Mouse (Mus musculus): Measurements from ENCODE around the gene Sfxn2. TPM values are rescaled to one million over a fixed set of nuclear protein-coding genes. Genes with fewer than 3 reads are reported as not detected.

Gene Sfxn2
- total and polyA plus RNA-seq, 2 experiments from 2014 or later: 6.0 to 9.8 TPM

DNA sequence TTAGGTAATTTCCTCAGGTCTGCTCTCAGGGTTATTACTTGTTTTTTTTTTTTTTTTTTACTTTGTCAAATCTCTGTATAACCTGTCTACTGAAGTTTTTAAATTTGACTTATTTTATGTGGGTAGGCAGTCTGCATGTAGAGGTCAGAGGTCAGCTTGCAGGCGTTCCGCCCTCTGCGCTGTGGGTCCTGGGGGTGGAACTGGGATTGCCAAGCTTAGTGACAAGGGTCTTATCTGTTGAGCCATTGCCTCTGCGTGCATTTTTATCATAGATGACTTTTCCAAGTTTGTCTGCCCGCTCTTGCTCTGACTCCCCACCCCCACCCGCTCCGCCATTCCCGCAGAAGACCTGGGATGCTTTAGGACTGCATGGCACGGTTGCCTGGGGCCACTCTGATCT, 62.6 kb downstream of the Sfxn2 start:
- no peak for TF ChIP-seq CTCF (IDR thresholded peaks at IDR 0.05)
- no peak for ATAC-seq (ENCODE audit: low FRiP score)
- no peaks in the 10 kb centered on the region for H3K9me3 ChIP-seq (ENCODE audit: low read length)

DNA sequence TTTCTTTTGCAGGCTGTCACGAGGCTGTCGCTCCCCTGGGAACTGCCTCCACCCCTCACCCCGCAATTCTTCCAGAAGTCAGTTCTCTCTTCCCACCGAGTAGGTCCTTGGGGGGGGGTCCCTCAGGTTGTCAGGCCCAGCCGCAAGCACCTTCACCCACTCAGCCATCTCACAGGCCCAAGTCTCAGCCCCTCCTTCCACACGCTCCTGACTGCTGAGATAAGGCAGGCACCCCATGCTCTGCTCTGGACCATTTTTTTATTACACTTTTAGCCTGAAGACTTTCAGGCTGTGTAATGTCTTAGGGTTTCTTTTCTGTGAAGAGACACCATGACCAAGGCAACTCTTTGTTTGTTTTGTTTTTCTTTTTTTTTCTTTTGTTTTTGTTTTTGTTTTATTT, 64.4 kb downstream of the Sfxn2 start:
- Histone ChIP-seq H3K4me2 (ENCODE audit: low read depth, low read length, poor library complexity, severe bottlenecking) (no peak overlapping the region), H3K27me3 (ENCODE audit: insufficient read depth, low read length) (no peaks in the 10 kb centered on the region), H3K9me3 (ENCODE audit: low read length) (no peaks in the 10 kb centered on the region), H3K4me3 (ENCODE audit: low read depth, low read length) (no peak overlapping the region), H3K27ac (ENCODE audit: low read depth, low read length) (no peak overlapping the region), H3K36me3 (ENCODE audit: insufficient read depth, low read length) (peaks cover 4% of the 10 kb centered on the region; the same call in 1 of the 2 replicates), H3K9ac (replicated peaks; ENCODE audit: low read length, poor library complexity, severe bottlenecking) (no peak overlapping the region), H3K4me1 (ENCODE audit: insufficient read depth, low read length) (peaks cover 3% of the 10 kb centered on the region; the same call in 1 of the 2 replicates)
- no peak for DNase-seq (ENCODE audit: low spot score)
- no peak for ATAC-seq (ENCODE audit: low FRiP score)
- TF ChIP-seq CTCF (IDR thresholded peaks at IDR 0.05): no peak
- WGBS: 61% methylated on average over 6 of the region's 6 CpGs

More for the DNA sequence above, 62.6 kb downstream of the Sfxn2 start:
- WGBS: 57% methylated on average over 9 of the region's 9 CpGs
- Histone ChIP-seq H3K9ac (replicated peaks; ENCODE audit: low read length, poor library complexity, severe bottlenecking) (no peak overlapping the region), H3K36me3 (ENCODE audit: insufficient read depth, low read length) (no peaks in the 10 kb centered on the region), H3K27ac (ENCODE audit: low read depth, low read length) (no peak overlapping the region), H3K4me2 (ENCODE audit: low read depth, low read length, poor library complexity, severe bottlenecking) (no peak overlapping the region), H3K27me3 (ENCODE audit: insufficient read depth, low read length) (no peaks in the 10 kb centered on the region), H3K4me1 (ENCODE audit: insufficient read depth, low read length) (no peaks in the 10 kb centered on the region), H3K4me3 (ENCODE audit: low read depth, low read length) (no peak overlapping the region)
- DNase-seq (ENCODE audit: low spot score): no peak

DNA sequence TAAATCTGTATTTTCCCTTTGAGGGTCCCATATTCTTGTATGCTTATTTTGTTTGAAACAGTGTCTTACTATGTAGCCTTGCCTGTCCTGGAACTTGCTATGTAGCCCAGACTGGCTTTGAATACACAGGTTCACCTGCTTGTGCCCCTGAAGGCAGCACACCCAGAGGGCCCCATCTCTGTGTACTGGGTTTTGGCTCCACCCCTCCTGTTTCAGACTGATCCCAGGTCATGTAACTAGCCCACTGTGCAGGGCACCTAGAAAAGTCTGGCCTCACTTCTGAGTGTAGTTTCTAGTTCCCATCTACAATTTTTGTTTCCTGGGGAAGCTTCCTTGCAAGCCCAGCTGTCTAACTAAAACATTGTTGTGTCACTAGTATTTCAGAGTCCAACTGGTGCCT, 65.9 kb downstream of the Sfxn2 start:
- ATAC-seq (ENCODE audit: low FRiP score): no peak
- Histone ChIP-seq H3K9me3 (ENCODE audit: low read length) (no peaks in the 10 kb centered on the region), H3K4me2 (ENCODE audit: low read depth, low read length, poor library complexity, severe bottlenecking) (no peak overlapping the region), H3K4me3 (ENCODE audit: low read depth, low read length) (no peak overlapping the region), H3K27me3 (ENCODE audit: insufficient read depth, low read length) (no peaks in the 10 kb centered on the region), H3K27ac (ENCODE audit: low read depth, low read length) (no peak overlapping the region), H3K36me3 (ENCODE audit: insufficient read depth, low read length) (peaks cover 4% of the 10 kb centered on the region; the same call in 1 of the 2 replicates), H3K4me1 (ENCODE audit: insufficient read depth, low read length) (peaks cover 3% of the 10 kb centered on the region; the same call in 1 of the 2 replicates), H3K9ac (replicated peaks; ENCODE audit: low read length, poor library complexity, severe bottlenecking) (no peak overlapping the region)
- TF ChIP-seq CTCF (IDR thresholded peaks at IDR 0.05): no peak
- no peak for DNase-seq (ENCODE audit: low spot score)

DNA sequence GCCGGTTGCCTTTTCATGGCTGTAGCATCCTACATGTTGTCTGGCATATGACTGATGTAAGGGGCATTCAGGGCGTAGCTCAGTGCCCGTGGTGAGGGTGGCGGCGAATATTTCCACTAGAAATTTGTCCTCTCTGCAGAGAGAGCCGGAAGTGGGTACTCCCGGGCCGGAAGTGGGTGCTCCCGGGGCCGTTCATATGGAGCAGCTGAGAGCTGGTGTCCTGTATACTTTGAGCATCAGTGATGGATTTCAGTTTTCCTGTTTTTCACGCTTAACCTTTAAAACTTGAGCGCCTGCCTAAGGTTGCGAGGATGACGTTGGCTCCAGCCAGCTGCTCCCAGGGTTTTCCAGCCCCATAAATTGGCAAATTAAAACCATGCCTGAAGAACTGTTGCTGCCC, 66.3 kb downstream of the Sfxn2 start:
- peaks cover 3% of the 10 kb centered on the region; the same call in 1 of the 2 replicates for H3K4me1 ChIP-seq (ENCODE audit: insufficient read depth, low read length)
- H3K36me3 ChIP-seq (ENCODE audit: insufficient read depth, low read length): peaks cover 4% of the 10 kb centered on the region; the same call in 1 of the 2 replicates
- no peaks in the 10 kb centered on the region for H3K9me3 ChIP-seq (ENCODE audit: low read length)
- H3K4me2 ChIP-seq (ENCODE audit: low read depth, low read length, poor library complexity, severe bottlenecking): no peak overlapping the region
- no peak overlapping the region for H3K27ac ChIP-seq (ENCODE audit: low read depth, low read length)
- TF ChIP-seq CTCF (IDR thresholded peaks at IDR 0.05): no peak
- no peak overlapping the region for H3K4me3 ChIP-seq (ENCODE audit: low read depth, low read length)
- ATAC-seq (ENCODE audit: low FRiP score) (no peak), DNase-seq (ENCODE audit: low spot score) (no peak)
- no peak overlapping the region for H3K9ac ChIP-seq (replicated peaks; ENCODE audit: low read length, poor library complexity, severe bottlenecking)
- H3K27me3 ChIP-seq (ENCODE audit: insufficient read depth, low read length): no peaks in the 10 kb centered on the region
- 92% methylated on average over 14 of the region's 14 CpGs for WGBS

DNA sequence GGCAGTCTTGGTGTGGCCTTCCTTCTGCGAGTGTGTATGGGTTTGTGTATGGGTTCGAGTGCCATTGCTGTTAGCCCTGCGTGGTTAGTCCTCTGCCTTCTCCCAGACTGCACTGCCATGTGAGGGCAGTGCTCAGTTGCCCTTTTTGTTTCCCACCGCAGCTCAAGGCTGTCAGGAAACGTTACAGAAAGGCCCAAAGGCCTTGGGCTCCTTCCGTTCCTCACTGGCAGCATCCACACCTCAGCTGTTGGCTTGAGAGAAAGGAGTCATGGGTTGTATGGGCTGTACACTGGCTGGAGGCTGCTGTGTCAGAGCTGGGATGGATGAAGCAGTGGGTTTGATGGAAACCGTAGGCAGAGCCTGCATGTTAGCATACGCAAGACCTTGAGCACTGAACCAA, 67.6 kb downstream of the Sfxn2 start:
- Histone ChIP-seq H3K4me1 (ENCODE audit: insufficient read depth, low read length) (peaks cover 3% of the 10 kb centered on the region; the same call in 1 of the 2 replicates), H3K27ac (ENCODE audit: low read depth, low read length) (no peak overlapping the region), H3K4me2 (ENCODE audit: low read depth, low read length, poor library complexity, severe bottlenecking) (no peak overlapping the region), H3K4me3 (ENCODE audit: low read depth, low read length) (no peak overlapping the region), H3K36me3 (ENCODE audit: insufficient read depth, low read length) (peaks cover 6% of the 10 kb centered on the region), H3K9ac (replicated peaks; ENCODE audit: low read length, poor library complexity, severe bottlenecking) (no peak overlapping the region), H3K9me3 (ENCODE audit: low read length) (no peaks in the 10 kb centered on the region), H3K27me3 (ENCODE audit: insufficient read depth, low read length) (no peaks in the 10 kb centered on the region)
- 89% methylated on average over 8 of the region's 8 CpGs for WGBS
- no peak for ATAC-seq (ENCODE audit: low FRiP score)
- no peak for DNase-seq (ENCODE audit: low spot score)
- no peak for TF ChIP-seq CTCF (IDR thresholded peaks at IDR 0.05)

DNA sequence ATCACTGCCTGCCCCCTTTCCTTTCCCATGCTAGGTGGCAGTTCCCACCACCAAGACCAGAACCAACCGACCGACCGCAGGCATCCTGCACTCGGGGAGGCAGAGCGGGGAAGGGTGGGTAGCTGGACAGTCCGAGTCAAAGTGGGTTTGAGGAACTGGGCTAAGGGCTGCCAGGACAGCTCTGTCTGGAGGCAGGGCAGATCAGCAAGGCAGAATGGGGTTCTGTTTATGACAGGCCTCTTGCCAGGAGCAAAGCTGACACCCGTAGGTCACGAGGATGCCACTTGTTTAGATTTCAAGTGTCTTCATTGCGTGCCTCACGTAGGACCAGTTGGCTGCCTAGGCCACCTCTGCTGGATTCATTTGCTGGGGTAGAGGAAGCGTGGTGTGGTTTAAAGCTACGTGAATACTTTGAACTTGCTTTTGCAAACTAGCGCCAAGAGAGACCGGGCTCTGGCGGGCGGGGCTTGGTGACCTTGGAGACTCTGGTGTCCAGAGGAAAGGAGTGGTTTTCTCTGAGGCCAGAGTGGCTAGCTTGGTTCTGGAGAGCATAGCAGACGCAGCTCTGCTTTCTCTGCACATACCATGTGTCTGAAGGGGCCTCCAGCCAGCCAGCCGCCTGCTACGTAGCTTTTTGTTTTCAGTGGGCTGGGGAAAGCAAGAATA, 68.4 kb downstream of the Sfxn2 start:
- no peak; the same call in 1 of the 2 replicates for ATAC-seq (ENCODE audit: low FRiP score)
- no peak for TF ChIP-seq CTCF (IDR thresholded peaks at IDR 0.05)
- Histone ChIP-seq H3K4me1 (ENCODE audit: insufficient read depth, low read length) (peaks cover 3% of the 10 kb centered on the region; the same call in 1 of the 2 replicates), H3K27ac (ENCODE audit: low read depth, low read length) (peak overlapping the region; percentile 55), H3K4me2 (ENCODE audit: low read depth, low read length, poor library complexity, severe bottlenecking) (no peak overlapping the region), H3K27me3 (ENCODE audit: insufficient read depth, low read length) (no peaks in the 10 kb centered on the region), H3K9me3 (ENCODE audit: low read length) (no peaks in the 10 kb centered on the region), H3K9ac (replicated peaks; ENCODE audit: low read length, poor library complexity, severe bottlenecking) (no peak overlapping the region), H3K4me3 (ENCODE audit: low read depth, low read length) (no peak overlapping the region), H3K36me3 (ENCODE audit: insufficient read depth, low read length) (peaks cover 6% of the 10 kb centered on the region)
- DNase-seq (ENCODE audit: low spot score): peak; percentile 56
- 67% methylated on average over 19 of the region's 19 CpGs for whole genome bisulfite sequencing

Data from midbrain, postnatal 0 days (tissue).